Mouse (Mus musculus) bone marrow macrophage, adult 2 months (primary cell): ENCODE measurements around the gene Actn1. TPM values are rescaled to one million over a fixed set of nuclear protein-coding genes. Genes with fewer than 3 reads are reported as not detected.
A peak's percentile ranks its signal among the peaks of the same experiment; 100 is the strongest.

ENCODE experiments used
- H3K27ac ChIP-seq: 2 replicates; pipeline ENCODE4 v1.5.1; 2012; ENCODE audit warnings: low read depth, low read length; ENCODE audit not compliant: insufficient read depth
- H3K4me1 ChIP-seq: 2 replicates; pipeline ENCODE4 v1.6.1; 2012; ENCODE audit warnings: low read length; ENCODE audit not compliant: control insufficient read depth, insufficient read depth
- H3K4me3 ChIP-seq: 2 replicates; pipeline ENCODE4 v1.5.1; 2012; ENCODE audit warnings: mild to moderate bottlenecking, low read length, moderate library complexity; ENCODE audit not compliant: insufficient read depth
- CTCF ChIP-seq: IDR thresholded peaks from 2 replicates; pipeline ENCODE4 v1.5.1; 2012; ENCODE audit warnings: low read depth, mild to moderate bottlenecking, low read length, moderate library complexity
- POLR2A ChIP-seq: IDR thresholded peaks from 2 replicates; pipeline ENCODE4 v1.6.1; 2012; ENCODE audit warnings: mild to moderate bottlenecking, low read depth, low read length, borderline replicate concordance
- polyA plus RNA-seq: library from polyadenylated mRNA; stranded (reverse); fragments of >200 nt; gene quantifications from 2 replicates; pipeline ENCODE4 v1.2.4, GENCODE M21; 2012; ENCODE audit not compliant: missing spikeins, insufficient read depth, insufficient read length

Gene Actn1
- polyA plus RNA-seq, 1 experiment, result 62.4 TPM

- H3K4me3 ChIP-seq, result no peak overlapping the region
- peaks cover 48% of the 10 kb centered on the region for H3K4me1 ChIP-seq
- peak overlapping the region; percentile 82 for H3K27ac ChIP-seq
- TF ChIP-seq POLR2A (no peak), CTCF (no peak)
Observed at GRCm38 (mm10) chr12:80228356-80228755, 31.8 kb downstream of the Actn1 start.

- H3K27ac ChIP-seq, result peak overlapping the region; percentile 82
- peaks cover 48% of the 10 kb centered on the region for H3K4me1 ChIP-seq
- no peak overlapping the region for H3K4me3 ChIP-seq
- TF ChIP-seq POLR2A (no peak), CTCF (no peak)
Observed at GRCm38 (mm10) chr12:80227835-80228234, 32.3 kb downstream of the Actn1 start.

- H3K4me1 ChIP-seq, result peaks cover 32% of the 10 kb centered on the region
- no peak overlapping the region for H3K27ac ChIP-seq
- TF ChIP-seq CTCF (no peak), POLR2A (no peak)
- no peak overlapping the region for H3K4me3 ChIP-seq
Observed at GRCm38 (mm10) chr12:80226101-80226500, 34.1 kb downstream of the Actn1 start.

- H3K4me1 ChIP-seq, result peaks cover 20% of the 10 kb centered on the region
Observed at GRCm38 (mm10) chr12:80224241-80224731, 35.9 kb downstream of the Actn1 start.

GRCm38 (mm10) chr12:80223511-80223910, 36.7 kb downstream of the Actn1 start:
- no peak overlapping the region for H3K27ac ChIP-seq
- peaks cover 17% of the 10 kb centered on the region for H3K4me1 ChIP-seq

More at GRCm38 (mm10) chr12:80224241-80224731, 35.9 kb downstream of the Actn1 start:
- no peak for TF ChIP-seq POLR2A
- TF ChIP-seq CTCF, result no peak
- no peak overlapping the region for H3K4me3 ChIP-seq
- H3K27ac ChIP-seq, result no peak overlapping the region

GRCm38 (mm10) chr12:80222473-80222872, 37.7 kb downstream of the Actn1 start:
- H3K4me3 ChIP-seq, result no peak overlapping the region
- peaks cover 15% of the 10 kb centered on the region for H3K4me1 ChIP-seq
- TF ChIP-seq POLR2A, result no peak
- no peak for TF ChIP-seq CTCF
- H3K27ac ChIP-seq, result no peak overlapping the region

More at GRCm38 (mm10) chr12:80223511-80223910, 36.7 kb downstream of the Actn1 start:
- TF ChIP-seq CTCF (no peak), POLR2A (no peak)
- no peak overlapping the region for H3K4me3 ChIP-seq

- H3K27ac ChIP-seq, result no peak overlapping the region
- H3K4me1 ChIP-seq, result peaks cover 26% of the 10 kb centered on the region
- no peak overlapping the region for H3K4me3 ChIP-seq
- TF ChIP-seq CTCF, result no peak
- TF ChIP-seq POLR2A, result no peak
Observed at GRCm38 (mm10) chr12:80220260-80221038, 39.7 kb downstream of the Actn1 start.

- Histone ChIP-seq H3K4me3 (no peak overlapping the region), H3K27ac (no peak overlapping the region), H3K4me1 (peaks cover 31% of the 10 kb centered on the region)
- no peak for TF ChIP-seq CTCF
- TF ChIP-seq POLR2A, result no peak
Observed at GRCm38 (mm10) chr12:80218784-80219183, 41.4 kb downstream of the Actn1 start.

- H3K4me3 ChIP-seq, result no peak overlapping the region
- TF ChIP-seq CTCF (no peak), POLR2A (no peak)
- peaks cover 37% of the 10 kb centered on the region for H3K4me1 ChIP-seq
- H3K27ac ChIP-seq, result no peak overlapping the region
Observed at GRCm38 (mm10) chr12:80218045-80218611, 42.0 kb downstream of the Actn1 start.

- Histone ChIP-seq H3K4me1 (peaks cover 41% of the 10 kb centered on the region), H3K27ac (no peak overlapping the region), H3K4me3 (no peak overlapping the region)
- TF ChIP-seq POLR2A (no peak), CTCF (no peak)
Observed at GRCm38 (mm10) chr12:80217049-80217448, 43.1 kb downstream of the Actn1 start.
